Mouse (Mus musculus): ENCODE measurements around the gene Bmp7. TPM values are rescaled to one million over a fixed set of nuclear protein-coding genes. Genes with fewer than 3 reads are reported as not detected.

Bmp7 gene
- total and polyA plus RNA-seq, 3 experiments: 0.05 TPM; not detected in 2

DNA sequence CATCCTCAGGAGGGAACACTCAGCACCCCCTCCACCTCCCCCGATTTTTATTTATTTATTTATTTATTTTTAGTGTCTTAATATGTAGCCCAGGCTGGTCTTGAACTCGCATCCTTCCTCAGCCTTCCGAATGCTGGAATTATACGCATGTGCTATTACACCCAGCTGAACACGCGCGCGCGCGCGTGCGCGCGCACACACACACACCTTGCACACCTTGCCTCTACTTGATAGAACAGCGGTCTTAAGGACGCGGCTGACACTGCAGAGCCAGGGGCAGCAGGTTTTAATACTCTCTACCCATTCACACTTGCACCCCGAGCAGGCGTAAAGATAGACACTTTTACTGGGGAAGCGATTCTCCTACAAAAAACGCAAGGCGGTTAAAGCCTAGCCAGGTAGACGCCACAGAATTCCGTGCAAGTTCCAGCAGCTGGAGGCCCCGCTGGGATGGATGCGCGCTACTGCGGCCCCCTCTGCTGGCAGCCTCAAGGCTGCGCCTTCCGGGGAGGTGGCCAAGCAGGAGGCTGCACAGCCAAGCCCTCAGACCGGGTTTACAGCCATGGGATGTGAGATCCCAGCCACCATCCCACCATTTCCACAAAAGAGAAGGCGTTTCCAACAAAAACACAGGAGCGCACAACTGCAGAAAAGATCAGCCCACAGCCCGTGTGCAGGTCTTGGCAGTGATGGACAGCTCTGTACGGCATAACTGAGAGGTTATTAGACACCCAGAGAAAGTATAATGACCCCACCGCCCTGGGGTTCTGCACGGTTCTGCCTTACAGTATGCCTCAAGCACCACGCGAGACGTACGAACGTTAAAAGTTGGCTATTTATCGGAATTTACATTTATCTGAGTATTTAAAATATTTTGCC, 115.0 kb downstream of the Bmp7 start:
- Histone ChIP-seq H3K4me1 (ENCODE audit: insufficient read depth, low read depth, low read length) (no peaks in the 10 kb centered on the region), H3K9me3 (replicated peaks) (peaks cover 88% of the 10 kb centered on the region), H3K27me3 (ENCODE audit: insufficient read depth, low read length) (no peaks in the 10 kb centered on the region), H3K36me3 (replicated peaks) (no peaks in the 10 kb centered on the region), H3K4me3 (ENCODE audit: low read depth, low read length) (no peak overlapping the region; the same call in 1 of the 2 replicates)
- TF ChIP-seq TAL1 (conservative IDR thresholded peaks at IDR 0.05; ENCODE audit: low read depth, low read length) (no peak), GATA2 (IDR thresholded peaks at IDR 0.05; ENCODE audit: borderline replicate concordance, low read depth, low read length) (no peak)
- no peak for ATAC-seq (ENCODE audit: extremely low read depth, insufficient number of reproducible peaks, low FRiP score, poor library complexity, severe bottlenecking)
- no peak for DNase-seq (ENCODE audit: low spot score)

DNA sequence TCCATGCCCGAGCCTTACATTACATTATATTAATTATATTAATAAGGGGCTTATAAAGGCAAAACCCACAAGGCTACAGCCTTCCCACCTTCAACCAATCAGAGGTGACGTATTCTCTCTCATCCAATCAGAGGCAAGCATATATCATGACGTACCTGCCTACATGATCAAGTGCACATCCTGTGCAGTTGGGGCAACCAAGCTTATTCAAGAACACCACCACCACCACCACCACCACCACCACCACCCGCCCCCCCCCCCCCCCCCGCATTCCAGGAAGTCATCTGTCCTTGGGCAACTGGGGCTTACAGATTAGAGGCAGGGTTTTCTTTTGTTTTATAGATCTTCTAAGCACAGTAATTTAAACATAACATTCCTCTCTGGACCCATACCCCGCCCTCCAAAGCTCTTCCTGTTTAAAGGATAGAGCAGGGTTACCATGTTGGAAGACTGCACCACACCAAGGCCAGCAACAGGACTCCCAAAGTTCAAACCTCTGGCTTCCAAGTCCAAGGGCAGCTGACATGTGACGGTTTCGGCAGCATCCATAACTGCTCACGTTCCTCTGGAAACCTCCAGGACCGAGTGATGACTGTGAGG, 121.4 kb downstream of the Bmp7 start:
- DNase-seq (ENCODE audit: low spot score) (no peak), ATAC-seq (ENCODE audit: extremely low read depth, insufficient number of reproducible peaks, low FRiP score, poor library complexity, severe bottlenecking) (no peak)
- TF ChIP-seq GATA2 (IDR thresholded peaks at IDR 0.05; ENCODE audit: borderline replicate concordance, low read depth, low read length) (no peak), GATA1 (IDR thresholded peaks at IDR 0.05; ENCODE audit: borderline replicate concordance, low read length) (no peak), TAL1 (conservative IDR thresholded peaks at IDR 0.05; ENCODE audit: low read depth, low read length) (no peak), POLR2AphosphoS5 (IDR thresholded peaks at IDR 0.05; ENCODE audit: insufficient replicate concordance, low read depth, low read length) (no peak), CTCF (IDR thresholded peaks at IDR 0.05; ENCODE audit: low read depth, low read length) (no peak)
- peaks cover 89% of the 10 kb centered on the region for H3K9me3 ChIP-seq (replicated peaks)
- no peak overlapping the region for H3K4me3 ChIP-seq (ENCODE audit: low read depth, low read length)
- H3K36me3 ChIP-seq (replicated peaks): no peaks in the 10 kb centered on the region
- no peaks in the 10 kb centered on the region; the same call in 1 of the 2 replicates for H3K27me3 ChIP-seq (ENCODE audit: insufficient read depth, low read length)
- H3K4me1 ChIP-seq (ENCODE audit: insufficient read depth, low read depth, low read length): no peaks in the 10 kb centered on the region

Other genes with a start within 250 kb of the Bmp7 start
- not detected in 2 replicates for gene Spo11, start 37.4 kb upstream of the Bmp7 start, total RNA-seq (2014; fragmentation: Nextera tagmentation)
- gene Spo11, start 37.4 kb upstream of the Bmp7 start, total RNA-seq (2017): not detected in 2 replicates
- gene Spo11, start 37.4 kb upstream of the Bmp7 start, polyA plus RNA-seq (2012): not detected in 2 replicates
- gene Rae1, start 59.8 kb upstream of the Bmp7 start, total RNA-seq (2014; fragmentation: Nextera tagmentation): 165 and 189 TPM in 2 replicates
- 92.4 and 93.2 TPM in 2 replicates for gene Rae1, start 59.8 kb upstream of the Bmp7 start, total RNA-seq (2017)
- gene Rae1, start 59.8 kb upstream of the Bmp7 start, polyA plus RNA-seq (2012): 60.2 and 71.9 TPM in 2 replicates
- gene Rbm38, start 80.2 kb upstream of the Bmp7 start, total RNA-seq (2014; fragmentation: Nextera tagmentation): 299 and 342 TPM in 2 replicates
- 35.7 and 36.0 TPM in 2 replicates for gene Rbm38, start 80.2 kb upstream of the Bmp7 start, total RNA-seq (2017)
- 692 and 737 TPM in 2 replicates for gene Rbm38, start 80.2 kb upstream of the Bmp7 start, polyA plus RNA-seq (2012)
- not detected in 2 replicates for gene Ctcfl, start 179.2 kb upstream of the Bmp7 start, total RNA-seq (2014; fragmentation: Nextera tagmentation)
- gene Ctcfl, start 179.2 kb upstream of the Bmp7 start, total RNA-seq (2017): not detected in 2 replicates
- gene Ctcfl, start 179.2 kb upstream of the Bmp7 start, polyA plus RNA-seq (2012): not detected in 2 replicates
- gene Pck1, start 212.7 kb upstream of the Bmp7 start, total RNA-seq (2014; fragmentation: Nextera tagmentation): not detected in 2 replicates
- gene Pck1, start 212.7 kb upstream of the Bmp7 start, total RNA-seq (2017): 0.11 TPM in 1 of 2 replicates, not detected in the other
- not detected in 2 replicates for gene Pck1, start 212.7 kb upstream of the Bmp7 start, polyA plus RNA-seq (2012)

Data from G1E (cell line).